Mouse (Mus musculus) embryonic fibroblast, embryonic 13.5 days (primary cell): Measurements from ENCODE around the gene Stt3a.
A peak's percentile ranks its signal among the peaks of the same experiment; 100 is the strongest.

Experiments
- CTCF ChIP-seq: IDR thresholded peaks from 2 replicates; pipeline ENCODE4 v1.5.1; 2011; ENCODE audit warnings: mild to moderate bottlenecking, control low read depth, low read length, moderate library complexity, borderline replicate concordance; ENCODE audit not compliant: insufficient read depth
- POLR2A ChIP-seq: IDR thresholded peaks from 2 replicates; pipeline ENCODE4 v1.6.1; 2011; ENCODE audit warnings: low read depth, mild to moderate bottlenecking, control low read depth, low read length, moderate library complexity

DNA sequence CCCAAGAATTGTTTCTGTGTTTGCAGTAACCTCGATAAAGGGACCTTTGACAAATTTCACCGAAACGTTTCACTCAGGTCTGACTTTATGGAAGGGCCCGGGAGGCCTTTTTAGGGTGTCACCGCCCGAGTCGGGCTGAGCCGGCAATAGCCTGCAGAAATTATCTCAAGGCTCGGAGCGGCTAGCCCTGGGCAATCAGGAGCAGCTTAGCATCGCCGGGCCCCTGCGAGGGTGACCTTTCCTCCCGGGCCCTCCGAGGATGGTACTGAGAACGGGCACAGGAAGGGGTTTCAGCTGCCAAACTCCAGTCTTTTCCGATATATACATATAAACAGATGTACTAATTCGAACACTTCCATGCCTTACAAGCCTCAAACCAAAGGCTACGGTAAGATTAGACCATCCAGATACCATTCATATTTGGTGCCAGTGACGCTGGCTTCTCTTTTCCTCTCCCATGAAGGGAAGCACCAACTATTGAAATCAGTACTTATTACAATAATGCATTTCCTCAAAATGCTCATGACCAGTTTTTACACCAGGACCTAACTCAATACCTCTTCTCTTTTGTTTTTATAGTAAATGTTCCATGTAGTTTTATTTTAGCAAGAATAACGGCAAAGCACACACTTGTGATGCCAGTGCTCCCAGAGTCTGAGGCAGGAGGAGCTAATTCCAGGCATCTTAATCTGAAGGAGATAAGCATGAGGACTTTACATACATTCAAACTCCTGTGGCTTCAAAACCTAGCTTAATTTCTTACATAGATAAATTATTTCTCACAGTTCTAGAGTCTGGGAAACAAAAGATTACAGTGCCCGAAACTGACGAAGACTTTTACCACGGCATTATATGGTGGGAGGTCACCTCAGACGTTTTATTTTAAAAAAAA is 923 bp upstream of the Stt3a start:
- TF ChIP-seq CTCF: no peak
- 0 out of 2 replicates have a peak, but pooled peaks have one; percentile 42 for TF ChIP-seq POLR2A
